Mouse (Mus musculus) liver, adult (tissue): ENCODE data around the gene Rab27a.

ENCODE experiments used
- GATA4 ChIP-seq: IDR thresholded peaks from 2 replicates; pipeline ENCODE4 v1.6.1; 2014; ENCODE audit warnings: mild to moderate bottlenecking, low read length; ENCODE audit not compliant: insufficient replicate concordance

Gene Rab27a

GRCm38 (mm10) chr9:73030443-73030842, 14.2 kb upstream of the Rab27a start:
- TF ChIP-seq GATA4, result no peak

GRCm38 (mm10) chr9:73031421-73031820, 13.2 kb upstream of the Rab27a start:
- no peak for TF ChIP-seq GATA4

GRCm38 (mm10) chr9:73033406-73033805, 11.2 kb upstream of the Rab27a start:
- no peak for TF ChIP-seq GATA4

GRCm38 (mm10) chr9:73039222-73039945, 5.3 kb upstream of the Rab27a start:
- no peak for TF ChIP-seq GATA4

- TF ChIP-seq GATA4, result no peak
These were observed 4.6 kb upstream of the Rab27a start, which contains the start of gene Pigb for GRCm38 (mm10) chr9:73040080-73040479. Gene Pigb (minus strand): TSS chr9:73040378.

- TF ChIP-seq GATA4, result no peak
These were observed 550 bp downstream of the Rab27a start for GRCm38 (mm10) chr9:73045204-73045603.

- no peak for TF ChIP-seq GATA4
These were observed 1.1 kb downstream of the Rab27a start for GRCm38 (mm10) chr9:73045711-73046110.

GRCm38 (mm10) chr9:73047906-73048305, 3.3 kb downstream of the Rab27a start:
- TF ChIP-seq GATA4, result no peak

- TF ChIP-seq GATA4, result peak; percentile 65; the same call in 1 of the 2 replicates
These were observed 4.3 kb downstream of the Rab27a start for GRCm38 (mm10) chr9:73048927-73049326.

GRCm38 (mm10) chr9:73049833-73050232, 5.2 kb downstream of the Rab27a start:
- TF ChIP-seq GATA4, result no peak

- no peak for TF ChIP-seq GATA4
These were observed 6.0 kb downstream of the Rab27a start for GRCm38 (mm10) chr9:73050606-73051005.

- no peak for TF ChIP-seq GATA4
These were observed 10.8 kb downstream of the Rab27a start for GRCm38 (mm10) chr9:73055441-73055911.

- TF ChIP-seq GATA4, result no peak
These were observed 14.6 kb downstream of the Rab27a start for GRCm38 (mm10) chr9:73059224-73059623.

- TF ChIP-seq GATA4, result no peak
These were observed 19.1 kb downstream of the Rab27a start for GRCm38 (mm10) chr9:73063621-73064290.

- TF ChIP-seq GATA4, result no peak
These were observed 22.4 kb downstream of the Rab27a start for GRCm38 (mm10) chr9:73067086-73067485.

GRCm38 (mm10) chr9:73068230-73068679, 23.6 kb downstream of the Rab27a start:
- TF ChIP-seq GATA4, result no peak

- no peak for TF ChIP-seq GATA4
These were observed 24.0 kb downstream of the Rab27a start for GRCm38 (mm10) chr9:73068688-73069087.
